Mouse (Mus musculus): ENCODE data around the gene Nkx2-3. TPM values are rescaled to one million over a fixed set of nuclear protein-coding genes. Genes with fewer than 3 reads are reported as not detected.

Gene Nkx2-3
- polyA plus RNA-seq, 1 experiment from 2014 or later = not detected

GRCm38 (mm10) chr19:43662176-43662967, 50.2 kb downstream of the Nkx2-3 start:
- no peak for ATAC-seq (ENCODE audit: borderline replicate concordance, extremely low read depth, low FRiP score, low TSS enrichment)
- no peak overlapping the region for H3K9ac ChIP-seq
- WGBS = 39% methylated on average over 19 of the region's 19 CpGs

GRCm38 (mm10) chr19:43663471-43663870, 51.3 kb downstream of the Nkx2-3 start:
- H3K9ac ChIP-seq = no peak overlapping the region
- 81% methylated on average over 8 of the region's 8 CpGs for WGBS
- H3K36me3 ChIP-seq = peaks cover 24% of the 10 kb centered on the region
- H3K27me3 ChIP-seq = no peaks in the 10 kb centered on the region
- H3K27ac ChIP-seq = no peak overlapping the region
- H3K4me1 ChIP-seq = no peaks in the 10 kb centered on the region
- no peak overlapping the region for H3K4me2 ChIP-seq
- H3K4me3 ChIP-seq = no peak overlapping the region
- no peak for ATAC-seq (ENCODE audit: borderline replicate concordance, extremely low read depth, low FRiP score, low TSS enrichment)
- no peaks in the 10 kb centered on the region for H3K9me3 ChIP-seq

More at GRCm38 (mm10) chr19:43662176-43662967, 50.2 kb downstream of the Nkx2-3 start:
- Histone ChIP-seq H3K4me2 (no peak overlapping the region), H3K27ac (no peak overlapping the region), H3K4me1 (no peaks in the 10 kb centered on the region), H3K36me3 (peaks cover 24% of the 10 kb centered on the region), H3K27me3 (no peaks in the 10 kb centered on the region; the same call in 1 of the 2 replicates), H3K4me3 (no peak overlapping the region), H3K9me3 (no peaks in the 10 kb centered on the region)

Small RNA genes lying within 50 kb of the gene (microRNA-seq; reads per million reads assigned to microRNA genes)
- not detected for gene Gm22646

Other genes starting within 250 kb of the Nkx2-3 start
- 8.2 and 9.3 TPM in 2 replicates for gene Hpse2, start 224.0 kb upstream of the Nkx2-3 start, polyA plus RNA-seq (2015; fragmentation: Nextera tagmentation; extraction: Ambion mirVana)
- gene Cnnm1, start 171.9 kb upstream of the Nkx2-3 start, polyA plus RNA-seq (2015; fragmentation: Nextera tagmentation; extraction: Ambion mirVana) = 0.06 and 0.10 TPM in 2 replicates
- gene Got1, start 87.7 kb upstream of the Nkx2-3 start, polyA plus RNA-seq (2015; fragmentation: Nextera tagmentation; extraction: Ambion mirVana) = 27.2 and 31.1 TPM in 2 replicates
- gene Slc25a28, start 62.6 kb downstream of the Nkx2-3 start, polyA plus RNA-seq (2015; fragmentation: Nextera tagmentation; extraction: Ambion mirVana) = 11.1 and 12.9 TPM in 2 replicates
- 10.6 and 12.7 TPM in 2 replicates for gene Entpd7, start 77.3 kb downstream of the Nkx2-3 start, polyA plus RNA-seq (2015; fragmentation: Nextera tagmentation; extraction: Ambion mirVana)
- 15.3 and 15.6 TPM in 2 replicates for gene Cutc, start 140.7 kb downstream of the Nkx2-3 start, polyA plus RNA-seq (2015; fragmentation: Nextera tagmentation; extraction: Ambion mirVana)
- 8.0 and 11.2 TPM in 2 replicates for gene Cox15, start 140.7 kb downstream of the Nkx2-3 start, polyA plus RNA-seq (2015; fragmentation: Nextera tagmentation; extraction: Ambion mirVana)
- gene Abcc2, start 169.9 kb downstream of the Nkx2-3 start, polyA plus RNA-seq (2015; fragmentation: Nextera tagmentation; extraction: Ambion mirVana) = 0.04 and 0.10 TPM in 2 replicates

All from lung, embryonic 15.5 days (tissue).